Mouse (Mus musculus) layer of hippocampus, adult 18-20 months (tissue): ENCODE data around the gene Pltp. TPM values are rescaled to one million over a fixed set of nuclear protein-coding genes. Genes with fewer than 3 reads are reported as not detected.

Experiments
- DNase-seq, 2 experiments: peaks; one replicate each; pipeline ENCODE4 v3.0.0; 2022; ENCODE audit warnings: low spot score in 2 of 2
- long read RNA-seq: library from polyadenylated mRNA; stranded (forward); transcript quantifications from one replicate; pipeline ENCODE4 v2.0.0, GENCODE M21; 2021
- total RNA-seq, 2 experiments: library from RNA; stranded (reverse); gene quantifications; 2 replicates each; pipeline ENCODE4 v1.2.3; 2021

Pltp gene
- total RNA-seq = 10 to 100 TPM; 77.0 to 77.9 TPM
- long read RNA-seq, transcript Pltp-202 (15 exons, 2,226 nt) = minor isoform, 8 of 77 reads
- long read RNA-seq, transcript Pltp-201 (16 exons, 1,809 nt) = major isoform, 64 of 77 reads
- long read RNA-seq, partial matches to known transcripts = 2 of 77 reads
- long read RNA-seq, other reads (novel, unspliced or antisense) = 3 of 77 reads

DNA sequence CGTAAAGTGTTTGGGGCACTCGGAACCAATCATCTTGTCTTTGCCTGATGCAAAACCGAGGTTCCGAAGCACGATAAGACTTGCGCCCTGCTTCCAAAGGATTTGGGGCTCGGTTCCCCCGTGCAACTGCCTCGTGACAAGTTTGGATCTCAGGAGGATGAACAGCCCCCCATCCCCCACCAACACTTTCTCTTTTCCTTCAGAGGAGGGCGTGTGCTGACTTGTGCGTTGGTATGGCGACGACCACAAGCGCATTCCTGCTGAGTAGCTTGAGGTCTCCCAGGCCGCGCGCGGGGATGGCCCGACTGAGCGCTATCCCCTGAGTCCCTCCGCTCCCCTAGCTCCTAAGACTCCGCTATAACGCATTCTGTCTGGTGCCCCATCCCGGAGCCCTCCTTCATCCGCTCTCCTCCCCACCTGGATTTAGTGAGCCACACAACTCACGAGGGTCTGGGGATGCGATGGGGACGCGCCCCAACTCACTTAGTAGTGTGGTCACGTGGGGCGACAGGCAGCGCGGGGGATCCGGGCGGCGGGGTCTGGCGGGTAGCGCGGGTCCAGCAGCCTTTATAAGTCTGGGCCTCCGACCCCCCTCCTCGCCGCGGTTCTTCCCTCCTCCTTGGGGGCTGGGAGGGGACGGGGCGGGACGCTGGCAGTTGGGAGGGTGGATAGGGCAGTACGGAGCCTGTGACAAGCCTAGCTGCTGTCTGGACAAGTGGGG lies at the start of gene Pltp:
Gene Pltp (minus strand): TSS at position 611 of the 721 bp plus-strand sequence.
- DNase-seq = no peak

GRCm38 (mm10) chr2:164906071-164906470 lies 48.6 kb upstream of the Pltp start:
- DNase-seq = no peak

- DNase-seq = no peak
These were observed 46.0 kb upstream of the Pltp start for GRCm38 (mm10) chr2:164903496-164903895.

- no peak for DNase-seq
These were observed 43.9 kb upstream of the Pltp start for GRCm38 (mm10) chr2:164901380-164901779.

GRCm38 (mm10) chr2:164899723-164900459 lies 42.4 kb upstream of the Pltp start:
- no peak for DNase-seq

DNA sequence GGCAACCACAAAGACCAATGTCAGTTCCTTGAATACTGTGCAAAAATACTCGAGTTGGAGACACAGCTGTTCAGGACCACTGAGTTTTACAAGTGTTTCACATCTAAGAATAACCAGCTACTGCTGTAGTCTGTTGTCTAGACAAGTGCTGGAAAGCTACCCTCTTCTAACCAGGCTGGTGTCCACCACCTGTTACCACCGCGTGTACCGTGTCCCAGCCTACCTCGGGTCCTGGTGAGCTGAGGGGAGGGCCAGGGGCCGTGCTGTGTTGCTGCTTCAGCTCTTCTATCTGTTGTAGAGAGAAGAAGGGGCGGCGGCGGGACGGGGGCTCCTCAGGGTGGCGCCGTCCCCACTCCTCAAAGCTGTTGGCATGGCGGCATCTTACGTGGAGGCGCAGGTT lies 41.5 kb upstream of the Pltp start:
- DNase-seq = no peak

DNA sequence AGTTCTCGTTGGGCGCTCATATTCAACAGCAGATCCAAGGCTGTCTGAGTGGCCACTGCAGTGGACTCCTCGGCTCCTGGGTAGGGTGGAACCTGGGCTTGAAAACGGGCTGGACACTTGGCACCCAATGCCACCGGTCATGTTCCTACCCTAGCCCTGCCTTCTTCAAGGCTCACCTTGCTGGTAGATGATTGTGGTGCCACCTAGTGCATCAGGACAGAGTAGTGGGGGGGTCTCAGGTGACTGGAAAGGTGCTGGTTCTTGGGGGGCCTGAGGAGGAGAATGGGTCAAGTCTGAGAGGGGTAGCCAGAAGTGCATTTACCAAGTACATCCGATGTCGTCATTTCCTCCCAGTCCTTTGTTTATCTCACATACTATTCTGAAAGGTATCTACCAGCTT lies 40.5 kb upstream of the Pltp start:
- DNase-seq = no peak

DNA sequence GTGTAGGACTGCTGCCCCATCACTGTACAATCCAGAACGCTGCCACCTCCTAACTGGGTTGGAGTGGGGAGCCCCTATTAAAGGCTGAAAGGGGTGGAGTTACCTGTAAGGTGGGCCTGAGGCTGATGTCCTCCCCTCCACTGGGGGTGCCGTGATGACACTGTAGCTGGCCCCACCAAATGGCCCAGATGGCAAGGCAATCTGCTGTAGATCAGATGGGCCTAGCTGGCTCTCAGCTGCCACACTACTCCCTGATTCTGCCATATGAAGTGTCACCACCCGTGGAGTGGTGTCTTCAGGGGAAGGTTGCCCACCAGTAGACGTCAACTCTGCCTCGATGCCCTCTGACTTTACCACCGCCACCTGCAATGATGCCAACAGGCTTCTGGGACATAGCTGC lies 38.4 kb upstream of the Pltp start:
- DNase-seq = no peak

DNA sequence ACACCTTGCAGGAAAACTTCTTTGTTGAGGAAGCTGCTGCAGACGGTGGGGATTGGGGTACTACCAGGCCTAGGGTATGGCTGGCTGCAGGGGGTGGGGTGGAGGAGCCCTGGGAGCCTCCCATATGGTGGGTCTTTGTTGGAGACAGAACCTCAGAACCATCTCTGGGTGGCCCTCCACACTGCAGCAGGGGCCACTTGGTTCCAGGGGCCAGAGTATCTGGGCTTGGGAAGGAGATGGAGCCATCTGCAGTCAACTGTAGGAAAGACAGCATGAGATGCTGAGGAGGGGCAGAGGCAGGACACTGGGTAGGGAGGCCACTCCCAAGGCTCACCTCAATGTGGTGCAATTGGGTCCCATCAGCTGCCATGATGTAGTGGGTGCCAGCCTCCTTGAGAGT lies 37.1 kb upstream of the Pltp start:
- DNase-seq = no peak

- no peak for DNase-seq
These were observed 36.5 kb upstream of the Pltp start for GRCm38 (mm10) chr2:164894048-164894447.

DNA sequence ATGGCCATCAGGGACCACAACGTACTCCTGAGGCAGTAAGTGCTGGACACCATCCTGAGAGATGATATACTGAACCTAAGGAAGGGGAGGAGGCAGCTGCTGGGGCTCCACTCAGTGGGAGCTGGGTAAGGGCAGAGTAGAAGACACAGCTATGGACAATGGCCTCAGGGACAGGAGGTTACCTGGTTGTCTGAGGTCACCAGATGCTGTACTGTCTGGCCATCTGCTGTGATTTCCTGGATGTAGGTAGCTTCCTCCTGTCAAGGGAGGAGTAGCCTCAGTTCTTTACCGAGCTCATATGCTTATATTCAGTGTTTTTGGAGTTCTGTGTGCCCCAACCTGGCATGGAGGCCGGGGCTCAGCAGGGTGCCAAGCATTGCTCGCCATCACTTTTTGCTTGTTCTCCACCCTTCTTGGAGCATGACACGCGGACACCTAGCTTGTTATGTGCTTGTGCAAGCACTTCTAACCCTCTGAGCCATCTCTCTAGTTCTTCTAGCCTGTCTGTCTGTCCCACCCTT lies 35.2 kb upstream of the Pltp start:
- DNase-seq = no peak

DNA sequence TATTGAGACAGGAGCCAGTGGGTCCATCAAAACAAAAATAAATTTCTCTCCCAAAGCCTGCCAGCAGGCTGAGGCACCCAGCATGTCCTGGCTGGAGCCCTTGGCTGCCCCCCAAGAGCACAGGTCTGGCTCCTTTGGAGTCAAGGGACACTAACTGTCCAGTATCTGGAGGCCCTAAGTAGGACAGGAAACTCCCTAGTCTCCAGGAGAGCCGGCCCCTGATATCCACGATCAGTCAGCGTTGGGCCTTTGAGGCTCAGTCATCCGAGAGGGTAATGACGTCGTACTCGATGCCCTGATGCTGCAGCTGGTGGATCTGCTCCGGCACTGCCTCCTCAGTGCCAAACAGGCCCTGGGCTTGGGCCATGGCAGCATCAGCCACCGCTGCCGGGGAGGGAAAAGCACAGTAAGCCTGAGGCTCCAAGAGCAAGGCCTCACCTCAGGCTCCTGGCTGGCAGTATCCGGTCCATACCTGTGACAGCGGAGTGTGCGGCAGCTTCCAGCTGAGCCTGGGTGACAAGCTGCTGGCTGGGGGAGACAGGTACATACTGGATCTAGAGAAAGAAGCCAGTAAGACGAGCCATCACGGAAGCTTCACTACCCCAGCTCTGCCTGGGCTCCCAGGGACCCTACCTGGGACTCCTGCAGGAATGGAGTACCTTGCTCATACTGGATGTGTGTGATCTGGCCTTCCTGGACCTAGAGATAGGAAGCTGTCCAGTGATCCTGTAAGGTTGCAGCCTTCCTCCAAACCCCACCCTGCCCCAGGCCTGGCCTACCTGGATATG lies 34.6 kb upstream of the Pltp start:
- DNase-seq = no peak

DNA sequence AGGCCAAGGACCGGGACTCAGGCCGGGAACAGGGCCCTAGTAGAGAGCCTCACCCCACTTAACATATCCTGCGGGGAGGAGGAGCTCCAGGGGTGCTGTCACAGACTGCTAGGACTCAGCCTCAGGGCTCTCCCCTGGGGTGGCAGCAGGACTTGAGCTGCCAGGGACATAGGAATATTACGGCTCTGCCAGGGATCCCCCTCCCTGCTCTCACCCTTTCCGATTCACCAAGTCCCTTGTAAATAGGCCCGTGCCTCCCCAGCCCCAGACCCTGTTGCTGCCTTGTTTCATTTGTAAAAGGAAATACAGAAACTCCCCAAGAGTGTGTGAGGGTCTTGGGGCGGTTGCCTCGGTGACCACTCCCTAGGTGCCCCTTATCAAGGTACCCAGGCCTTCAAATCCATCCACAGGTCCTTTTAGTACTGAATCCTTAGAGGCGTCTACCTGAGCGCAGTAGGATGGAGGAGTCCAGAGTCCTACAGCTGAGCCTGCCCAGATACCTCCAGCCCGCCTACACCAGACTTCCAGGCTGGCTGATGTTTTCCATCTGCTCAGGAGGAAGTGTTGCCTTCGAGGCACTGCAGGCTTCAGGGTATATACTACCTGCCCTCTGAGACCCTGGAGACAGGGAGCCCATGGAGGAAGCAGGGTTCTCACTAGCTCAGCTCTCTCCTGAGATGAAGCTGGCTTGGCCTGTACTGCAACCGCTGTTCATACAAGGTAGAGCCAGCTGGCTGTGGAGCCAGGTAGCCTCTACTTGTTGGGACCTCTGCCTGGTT lies 33.7 kb upstream of the Pltp start:
- DNase-seq = no peak

DNA sequence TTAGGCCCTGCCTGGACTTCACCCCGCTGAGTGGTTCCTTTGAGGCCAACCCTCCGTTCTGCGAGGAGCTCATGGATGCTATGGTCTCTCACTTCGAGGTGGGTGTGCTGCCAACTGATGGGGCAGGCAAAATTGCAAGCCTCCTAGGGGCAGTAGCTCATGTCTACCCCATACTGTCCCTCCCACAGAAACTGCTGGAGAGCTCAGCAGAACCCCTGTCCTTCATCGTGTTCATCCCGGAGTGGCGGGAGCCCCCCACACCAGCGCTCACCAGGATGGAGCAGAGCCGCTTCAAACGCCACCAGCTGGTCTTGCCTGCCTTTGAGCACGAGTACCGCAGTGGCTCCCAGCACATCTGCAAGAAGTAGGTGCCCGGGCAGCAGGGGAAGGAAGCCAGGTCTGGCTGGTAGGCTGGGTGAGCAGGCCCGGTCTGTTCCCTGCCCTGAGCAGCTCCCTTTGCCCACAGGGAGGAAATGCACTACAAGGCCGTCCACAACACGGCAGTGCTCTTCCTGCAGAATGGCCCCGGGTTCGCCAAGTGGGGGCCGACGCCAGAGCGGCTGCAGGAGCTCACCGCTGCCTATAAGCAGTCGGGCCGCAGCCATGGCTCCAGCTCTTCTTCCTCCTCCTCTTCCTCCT lies 33.0 kb upstream of the Pltp start:
- no peak for DNase-seq

DNA sequence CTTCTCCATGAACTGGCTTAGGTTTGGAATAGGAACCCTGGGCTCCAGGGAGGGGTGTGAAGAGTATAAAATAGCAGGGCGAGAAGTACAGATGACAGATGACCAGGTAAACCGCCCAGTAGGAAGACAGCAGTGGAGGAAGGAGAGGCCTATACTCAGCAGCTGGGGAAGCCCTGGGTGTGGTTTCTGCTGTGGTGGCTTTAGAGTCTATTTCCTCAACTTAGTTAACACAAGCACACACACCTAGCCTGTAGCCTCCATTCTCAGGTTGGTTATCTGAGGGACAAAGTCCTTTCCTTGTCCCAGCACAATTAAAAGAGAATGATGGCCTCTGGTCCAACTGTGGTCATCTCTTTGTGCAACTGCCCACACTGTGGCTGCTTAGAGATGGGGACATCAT lies 32.4 kb upstream of the Pltp start:
- DNase-seq = no peak

DNA sequence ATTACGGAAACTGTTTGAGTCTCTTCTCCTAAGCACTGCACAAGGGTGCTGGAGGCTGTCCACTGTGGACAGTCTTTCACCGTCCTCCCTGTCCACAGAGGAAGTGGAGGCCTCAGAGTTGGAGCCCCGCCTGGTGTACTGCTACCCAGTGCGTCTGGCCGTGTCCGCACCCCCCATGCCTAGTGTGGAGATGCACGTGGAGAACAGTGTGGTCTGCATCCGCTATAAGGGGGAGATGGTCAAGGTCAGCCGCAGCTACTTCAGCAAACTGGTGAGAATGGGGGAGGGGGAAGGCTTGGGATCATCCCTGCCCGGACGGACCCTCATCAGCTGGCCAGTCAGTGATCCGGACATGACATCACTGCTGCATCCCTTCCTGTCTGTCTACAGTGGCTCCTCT lies 31.5 kb upstream of the Pltp start:
- no peak for DNase-seq

DNA sequence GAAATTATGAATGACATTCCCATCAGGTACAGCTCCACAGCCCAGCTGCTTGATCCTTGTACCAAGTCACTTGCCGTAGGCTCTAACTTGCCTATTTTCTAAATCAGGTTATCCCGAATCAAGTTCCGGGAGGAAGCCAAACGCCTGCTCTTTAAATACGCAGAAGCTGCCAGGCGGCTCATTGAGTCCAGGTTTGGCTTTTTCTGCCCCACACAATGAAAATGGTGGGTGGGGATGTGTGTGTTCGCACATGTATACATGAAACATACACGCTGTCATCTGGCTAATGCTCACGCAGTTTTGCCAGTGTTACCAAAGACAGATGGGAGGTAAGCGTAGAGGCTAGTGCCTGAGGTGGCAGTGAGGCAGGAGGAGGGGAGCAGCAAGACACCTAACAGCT lies 29.1 kb upstream of the Pltp start:
- DNase-seq = no peak

DNA sequence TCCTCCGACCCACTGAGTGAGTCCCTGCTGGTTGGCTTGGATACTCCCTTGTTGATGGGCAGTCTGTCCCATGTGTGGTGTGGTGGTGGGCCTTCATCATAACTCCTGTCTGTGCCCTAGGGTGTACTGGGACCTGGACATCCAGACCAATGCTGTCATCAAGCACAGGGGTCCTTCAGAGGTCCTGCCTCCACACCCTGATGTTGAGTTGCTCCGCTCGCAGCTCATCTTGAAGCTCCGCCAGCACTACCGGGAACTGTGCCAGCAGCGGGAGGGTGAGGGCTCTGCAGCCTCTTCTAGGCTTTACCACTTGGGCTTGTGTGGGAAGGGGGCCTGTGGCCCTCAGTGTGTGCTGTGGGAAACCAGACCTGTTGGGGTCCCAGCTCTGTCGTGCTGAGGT lies 28.3 kb upstream of the Pltp start:
- DNase-seq = peak; percentile 80 to 89

GRCm38 (mm10) chr2:164882619-164883018 lies 25.1 kb upstream of the Pltp start:
- no peak for DNase-seq

DNA sequence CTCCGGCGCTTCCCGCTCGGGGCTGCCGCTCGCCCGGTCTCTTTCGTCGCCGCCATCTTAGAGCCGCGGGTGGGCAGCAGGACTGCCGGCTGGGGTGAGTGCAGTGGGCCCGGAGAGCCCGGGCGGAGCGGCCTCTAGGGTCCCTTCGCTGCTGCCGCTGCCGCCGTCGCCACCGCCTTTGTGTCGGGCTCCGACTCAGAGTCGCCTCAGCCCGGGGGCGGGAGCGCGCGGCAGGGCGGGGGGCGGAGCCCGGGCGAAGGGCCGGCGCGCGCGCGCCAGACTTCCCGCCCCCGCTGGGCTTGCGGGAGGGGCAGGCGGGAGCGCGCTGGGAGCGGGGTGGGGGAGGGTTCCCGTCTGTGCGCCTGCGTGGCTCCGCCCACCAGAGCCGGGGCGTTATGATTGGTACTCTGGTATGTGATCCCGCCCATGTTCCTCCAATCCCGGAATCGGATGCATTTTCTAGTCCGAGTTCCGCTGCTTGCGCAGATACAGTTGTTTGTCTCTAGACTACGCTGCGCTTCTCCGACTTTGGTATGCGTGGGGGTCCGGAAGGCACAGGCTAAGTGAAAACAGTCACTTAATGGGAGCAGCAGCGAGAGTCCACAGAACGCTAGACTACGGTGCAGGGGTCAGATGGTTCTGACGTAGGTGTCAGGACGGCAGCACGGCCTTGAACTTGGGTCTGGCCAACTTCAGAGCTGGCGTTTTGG lies 22.2 kb upstream of the Pltp start:
- peak; percentile 91 to 97 for DNase-seq
